Comparison of ENCODE assay signal across 28 mouse cellular contexts in genomic region chr4:115121608-115122007, GRCm38 (mm10). TPM values are rescaled to one million over a fixed set of nuclear protein-coding genes. Genes with fewer than 3 reads are reported as not detected.
"Had no signal": no experiment of that assay in that cellular context is flagged by ENCODE, and none has a peak within 500 bp of the region (broad histone marks: within the 10 kb centered on the region; RNA-seq: fewer than 3 reads in every experiment).

No protein-coding gene starts in this region.

- DNase-seq: gastrocnemius, adult 2 months; gastrocnemius, postnatal 10 days; gastrocnemius, postnatal 25 days; heart, adult 18-20 months; heart, postnatal 10 days; heart, postnatal 4 days; kidney, adult 11 months; kidney, adult 8-10 months; kidney, postnatal 10 days; liver had no signal

- H3K4me1 ChIP-seq: heart, embryonic 10.5 days; heart, embryonic 12.5 days; hindbrain, embryonic 10.5 days; hindbrain, embryonic 12.5 days; limb, embryonic 10.5 days; limb, embryonic 12.5 days had no signal

- H3K4me2 ChIP-seq: heart, embryonic 12.5 days; hindbrain, embryonic 12.5 days; hindbrain, embryonic 14.5 days; limb, embryonic 12.5 days had no signal

- H3K27me3 ChIP-seq: heart, embryonic 12.5 days; hindbrain, embryonic 12.5 days; limb, embryonic 12.5 days had no signal

- H3K27ac ChIP-seq: gastrocnemius, adult 2 months; heart, embryonic 10.5 days; hindbrain, embryonic 10.5 days; hindbrain, embryonic 12.5 days; hindbrain, embryonic 14.5 days; layer of hippocampus, adult 2 months; left cerebral cortex, adult 2 months; limb, embryonic 10.5 days; limb, embryonic 12.5 days; liver, embryonic 14.5 days had no signal

- ATAC-seq: forebrain, embryonic 16.5 days; hindbrain, embryonic 16.5 days; inflammation-experienced regulatory T-cells, adult 6 months had no signal

- H3K36me3 ChIP-seq: heart, embryonic 10.5 days; heart, embryonic 12.5 days; hindbrain, embryonic 10.5 days; hindbrain, embryonic 12.5 days; limb, embryonic 10.5 days; limb, embryonic 12.5 days had no signal

- H3K9me3 ChIP-seq: heart, embryonic 10.5 days; heart, embryonic 12.5 days; hindbrain, embryonic 10.5 days; hindbrain, embryonic 12.5 days; limb, embryonic 10.5 days; limb, embryonic 12.5 days had no signal

- H3K4me3 ChIP-seq: gastrocnemius, adult 2 months; heart, embryonic 10.5 days; heart, embryonic 12.5 days; hindbrain, embryonic 10.5 days; hindbrain, embryonic 12.5 days; layer of hippocampus, adult 2 months; left cerebral cortex, adult 2 months; limb, embryonic 10.5 days; limb, embryonic 12.5 days had no signal

- H3K9ac ChIP-seq: heart, embryonic 12.5 days; hindbrain, embryonic 12.5 days; hindbrain, embryonic 14.5 days; limb, embryonic 12.5 days; liver, embryonic 14.5 days had no signal

RNA-seq across cellular contexts. Expression of gene Cyp4x1, which starts 12.5 kb away (rescaled TPM):
- total RNA-seq: gastrocnemius, adult 2 months; gastrocnemius, postnatal 25 days; granulocyte monocyte progenitor cell, adult 5-6 weeks; heart, adult 18-20 months; heart, adult 8-10 months; heart, postnatal 10 days; heart, postnatal 25 days; heart, postnatal 4 days had no signal
- polyA plus RNA-seq: heart, embryonic 14.5 days; heart, embryonic 16.5 days; limb, embryonic 12.5 days had no signal

RNA-seq across cellular contexts. Expression of gene Pdzk1ip1, which starts 33.1 kb away (rescaled TPM):
- total RNA-seq: gastrocnemius, adult 2 months; gastrocnemius, postnatal 25 days had no signal
